Mouse (Mus musculus): ENCODE measurements around the gene Tshz2. TPM values are rescaled to one million over a fixed set of nuclear protein-coding genes. Genes with fewer than 3 reads are reported as not detected.

Gene Tshz2
- polyA plus RNA-seq, 1 experiment from 2014 or later: 13.0 TPM

- Histone ChIP-seq H3K27ac (replicated peaks; ENCODE audit: low read depth, low read length) (peak overlapping the region; percentile 89), H3K9ac (replicated peaks; ENCODE audit: low read length) (no peak overlapping the region), H3K4me1 (ENCODE audit: control insufficient read depth, insufficient read depth, low read length) (peaks cover 42% of the 10 kb centered on the region), H3K36me3 (ENCODE audit: control insufficient read depth, insufficient read depth, low read length) (no peaks in the 10 kb centered on the region), H3K27me3 (ENCODE audit: control insufficient read depth, insufficient read depth, low read length) (no peaks in the 10 kb centered on the region), H3K9me3 (ENCODE audit: control insufficient read depth, low read length) (no peaks in the 10 kb centered on the region), H3K4me2 (ENCODE audit: low read length) (no peak overlapping the region), H3K4me3 (replicated peaks; ENCODE audit: low read depth, low read length) (no peak overlapping the region)
- ATAC-seq (ENCODE audit: low FRiP score, low TSS enrichment) (no peak), DNase-seq (peak; percentile 34)
- WGBS: 57% methylated on average over 16 of the region's 16 CpGs
Observed at GRCm38 (mm10) chr2:169997276-169998049, 364.6 kb downstream of the Tshz2 start.

GRCm38 (mm10) chr2:169998878-169999337 lies 366.1 kb downstream of the Tshz2 start:
- Histone ChIP-seq H3K9ac (replicated peaks; ENCODE audit: low read length) (no peak overlapping the region), H3K4me2 (ENCODE audit: low read length) (peak overlapping the region; percentile 21), H3K4me1 (ENCODE audit: control insufficient read depth, insufficient read depth, low read length) (peaks cover 54% of the 10 kb centered on the region), H3K36me3 (ENCODE audit: control insufficient read depth, insufficient read depth, low read length) (no peaks in the 10 kb centered on the region), H3K27me3 (ENCODE audit: control insufficient read depth, insufficient read depth, low read length) (no peaks in the 10 kb centered on the region), H3K9me3 (ENCODE audit: control insufficient read depth, low read length) (no peaks in the 10 kb centered on the region), H3K27ac (replicated peaks; ENCODE audit: low read depth, low read length) (peak overlapping the region; percentile 89), H3K4me3 (replicated peaks; ENCODE audit: low read depth, low read length) (no peak overlapping the region)
- DNase-seq (peak; percentile 80), ATAC-seq (ENCODE audit: low FRiP score, low TSS enrichment) (peak; percentile 69; the same call in 1 of the 2 replicates)
- WGBS: 19% methylated on average over 11 of the region's 11 CpGs

- Histone ChIP-seq H3K36me3 (ENCODE audit: control insufficient read depth, insufficient read depth, low read length) (no peaks in the 10 kb centered on the region), H3K27me3 (ENCODE audit: control insufficient read depth, insufficient read depth, low read length) (no peaks in the 10 kb centered on the region), H3K4me3 (replicated peaks; ENCODE audit: low read depth, low read length) (no peak overlapping the region), H3K27ac (replicated peaks; ENCODE audit: low read depth, low read length) (peak overlapping the region; percentile 72), H3K4me2 (ENCODE audit: low read length) (peak overlapping the region; percentile 13), H3K9me3 (ENCODE audit: control insufficient read depth, low read length) (no peaks in the 10 kb centered on the region), H3K9ac (replicated peaks; ENCODE audit: low read length) (no peak overlapping the region), H3K4me1 (ENCODE audit: control insufficient read depth, insufficient read depth, low read length) (peaks cover 36% of the 10 kb centered on the region)
- DNase-seq: peak; percentile 67
- WGBS: 30% methylated on average over 25 of the region's 25 CpGs
- ATAC-seq (ENCODE audit: low FRiP score, low TSS enrichment): no peak
Observed at GRCm38 (mm10) chr2:170002594-170003504, 370.0 kb downstream of the Tshz2 start.

GRCm38 (mm10) chr2:170003666-170004065 lies 370.9 kb downstream of the Tshz2 start:
- ATAC-seq (ENCODE audit: low FRiP score, low TSS enrichment) (no peak), DNase-seq (peak; percentile 70)
- Histone ChIP-seq H3K4me2 (ENCODE audit: low read length) (peak overlapping the region; percentile 13), H3K4me3 (replicated peaks; ENCODE audit: low read depth, low read length) (no peak overlapping the region), H3K27ac (replicated peaks; ENCODE audit: low read depth, low read length) (peak overlapping the region; percentile 72), H3K4me1 (ENCODE audit: control insufficient read depth, insufficient read depth, low read length) (peaks cover 28% of the 10 kb centered on the region), H3K27me3 (ENCODE audit: control insufficient read depth, insufficient read depth, low read length) (no peaks in the 10 kb centered on the region), H3K36me3 (ENCODE audit: control insufficient read depth, insufficient read depth, low read length) (no peaks in the 10 kb centered on the region), H3K9me3 (ENCODE audit: control insufficient read depth, low read length) (no peaks in the 10 kb centered on the region), H3K9ac (replicated peaks; ENCODE audit: low read length) (no peak overlapping the region)
- 32% methylated on average over 8 of the region's 8 CpGs for WGBS

- ATAC-seq (ENCODE audit: low FRiP score, low TSS enrichment) (no peak), DNase-seq (no peak)
- WGBS: 61% methylated on average over 8 of the region's 8 CpGs
Observed at GRCm38 (mm10) chr2:170006829-170007228, 374.0 kb downstream of the Tshz2 start.

GRCm38 (mm10) chr2:170007426-170007958 lies 374.7 kb downstream of the Tshz2 start:
- H3K27me3 ChIP-seq (ENCODE audit: control insufficient read depth, insufficient read depth, low read length): no peaks in the 10 kb centered on the region
- no peaks in the 10 kb centered on the region for H3K9me3 ChIP-seq (ENCODE audit: control insufficient read depth, low read length)
- peaks cover 33% of the 10 kb centered on the region for H3K4me1 ChIP-seq (ENCODE audit: control insufficient read depth, insufficient read depth, low read length)
- no peaks in the 10 kb centered on the region for H3K36me3 ChIP-seq (ENCODE audit: control insufficient read depth, insufficient read depth, low read length)
- H3K9ac ChIP-seq (replicated peaks; ENCODE audit: low read length): no peak overlapping the region
- 66% methylated on average over 6 of the region's 6 CpGs for WGBS
- H3K27ac ChIP-seq (replicated peaks; ENCODE audit: low read depth, low read length): no peak overlapping the region
- DNase-seq: no peak
- ATAC-seq (ENCODE audit: low FRiP score, low TSS enrichment): no peak
- no peak overlapping the region for H3K4me2 ChIP-seq (ENCODE audit: low read length)
- H3K4me3 ChIP-seq (replicated peaks; ENCODE audit: low read depth, low read length): no peak overlapping the region

More at GRCm38 (mm10) chr2:170006829-170007228, 374.0 kb downstream of the Tshz2 start:
- peaks cover 27% of the 10 kb centered on the region for H3K4me1 ChIP-seq (ENCODE audit: control insufficient read depth, insufficient read depth, low read length)
- no peaks in the 10 kb centered on the region for H3K27me3 ChIP-seq (ENCODE audit: control insufficient read depth, insufficient read depth, low read length)
- H3K27ac ChIP-seq (replicated peaks; ENCODE audit: low read depth, low read length): no peak overlapping the region
- H3K36me3 ChIP-seq (ENCODE audit: control insufficient read depth, insufficient read depth, low read length): no peaks in the 10 kb centered on the region
- no peaks in the 10 kb centered on the region for H3K9me3 ChIP-seq (ENCODE audit: control insufficient read depth, low read length)
- H3K4me2 ChIP-seq (ENCODE audit: low read length): no peak overlapping the region
- no peak overlapping the region for H3K9ac ChIP-seq (replicated peaks; ENCODE audit: low read length)
- no peak overlapping the region for H3K4me3 ChIP-seq (replicated peaks; ENCODE audit: low read depth, low read length)

- Histone ChIP-seq H3K36me3 (ENCODE audit: control insufficient read depth, insufficient read depth, low read length) (no peaks in the 10 kb centered on the region), H3K4me3 (replicated peaks; ENCODE audit: low read depth, low read length) (no peak overlapping the region), H3K9me3 (ENCODE audit: control insufficient read depth, low read length) (no peaks in the 10 kb centered on the region), H3K27me3 (ENCODE audit: control insufficient read depth, insufficient read depth, low read length) (no peaks in the 10 kb centered on the region), H3K4me1 (ENCODE audit: control insufficient read depth, insufficient read depth, low read length) (peaks cover 20% of the 10 kb centered on the region), H3K27ac (replicated peaks; ENCODE audit: low read depth, low read length) (peak overlapping the region; percentile 66), H3K9ac (replicated peaks; ENCODE audit: low read length) (no peak overlapping the region), H3K4me2 (ENCODE audit: low read length) (peak overlapping the region; percentile 30)
- ATAC-seq (ENCODE audit: low FRiP score, low TSS enrichment) (peak; percentile 80), DNase-seq (peak; percentile 80)
- WGBS: 5% methylated on average over 11 of the region's 11 CpGs
Observed at GRCm38 (mm10) chr2:170009729-170010128, 376.9 kb downstream of the Tshz2 start.

GRCm38 (mm10) chr2:170011858-170012257 lies 379.0 kb downstream of the Tshz2 start:
- Histone ChIP-seq H3K4me1 (ENCODE audit: control insufficient read depth, insufficient read depth, low read length) (peaks cover 22% of the 10 kb centered on the region), H3K27ac (replicated peaks; ENCODE audit: low read depth, low read length) (no peak overlapping the region)
- DNase-seq: no peak

More at GRCm38 (mm10) chr2:170011858-170012257, 379.0 kb downstream of the Tshz2 start:
- ATAC-seq (ENCODE audit: low FRiP score, low TSS enrichment): no peak
- H3K36me3 ChIP-seq (ENCODE audit: control insufficient read depth, insufficient read depth, low read length): no peaks in the 10 kb centered on the region
- no peak overlapping the region for H3K4me3 ChIP-seq (replicated peaks; ENCODE audit: low read depth, low read length)
- no peaks in the 10 kb centered on the region for H3K27me3 ChIP-seq (ENCODE audit: control insufficient read depth, insufficient read depth, low read length)
- H3K9me3 ChIP-seq (ENCODE audit: control insufficient read depth, low read length): no peaks in the 10 kb centered on the region
- WGBS: 21% methylated on average over 8 of the region's 8 CpGs
- no peak overlapping the region for H3K4me2 ChIP-seq (ENCODE audit: low read length)
- H3K9ac ChIP-seq (replicated peaks; ENCODE audit: low read length): no peak overlapping the region
